Mouse (Mus musculus) midbrain, embryonic 11.5 days (tissue): ENCODE results near the gene Enpp4. TPM values are rescaled to one million over a fixed set of nuclear protein-coding genes. Genes with fewer than 3 reads are reported as not detected.

Source experiments
- ATAC-seq: fragments of 200-750 bp; cut with Nextera tagmentation; 2 replicates; pipeline ENCODE4 v1.8.0; 2017; ENCODE audit warnings: moderate TSS enrichment, moderate library complexity; ENCODE audit not compliant: low FRiP score
- DNase-seq: peaks from one replicate; pipeline ENCODE4 v3.0.0; 2015; ENCODE audit warnings: low spot score; ENCODE audit errors: missing footprints
- H3K27ac ChIP-seq: fragments of 300-500 bp; sonication (generic); 2 replicates; pipeline ENCODE4 v1.5.1; 2014; ENCODE audit warnings: low read depth, low read length
- H3K27me3 ChIP-seq: fragments of 300-500 bp; sonication (generic); 2 replicates; pipeline ENCODE4 v1.6.1; 2014; ENCODE audit warnings: mild to moderate bottlenecking, low read length, moderate library complexity, mixed read lengths; ENCODE audit not compliant: control insufficient read depth, insufficient read depth
- H3K36me3 ChIP-seq: fragments of 300-500 bp; sonication (generic); 2 replicates; pipeline ENCODE4 v1.6.1; 2014; ENCODE audit warnings: mild to moderate bottlenecking, low read length, moderate library complexity, mixed read lengths; ENCODE audit not compliant: control insufficient read depth, insufficient read depth
- H3K4me1 ChIP-seq: fragments of 300-500 bp; sonication (generic); 2 replicates; pipeline ENCODE4 v1.6.1; 2014; ENCODE audit warnings: low read length; ENCODE audit not compliant: control insufficient read depth, insufficient read depth
- H3K4me2 ChIP-seq: fragments of 300-500 bp; sonication (generic); 2 replicates; pipeline ENCODE4 v1.6.1; 2014; ENCODE audit warnings: mild to moderate bottlenecking, moderate library complexity
- H3K4me3 ChIP-seq: fragments of 300-500 bp; sonication (generic); 2 replicates; pipeline ENCODE4 v1.5.1; 2014; ENCODE audit warnings: low read depth, low read length
- H3K9ac ChIP-seq: fragments of 300-500 bp; sonication (generic); 2 replicates; pipeline ENCODE4 v1.6.1; 2014; ENCODE audit warnings: low read length
- H3K9me3 ChIP-seq: fragments of 300-500 bp; sonication (generic); 2 replicates; pipeline ENCODE4 v1.6.1; 2016; ENCODE audit warnings: low read length; ENCODE audit not compliant: control insufficient read depth
- WGBS: fragments of 180-500 bp; shearing (Covaris S2); extraction: QIAGEN DNeasy Blood & Tissue Kit; methylation state at CpG from one replicate; pipeline ENCODE4 v1.1.7; 2014; 5-methylcytosine and 5-hydroxymethylcytosine counted together
- polyA plus RNA-seq: library from polyadenylated mRNA; unstranded; fragments of >200 nt; fragmentation: Nextera tagmentation; extraction: Ambion mirVana; gene quantifications from 2 replicates; pipeline ENCODE4 v1.2.1, GENCODE M21; 2014

Enpp4 gene
- 3.5 and 3.8 TPM in 2 replicates for polyA plus RNA-seq

- Histone ChIP-seq H3K27me3 (peaks cover 5% of the 10 kb centered on the region; the same call in 1 of the 2 replicates), H3K9ac (peak within 1 kb of the TSS; percentile 70), H3K27ac (no peak within 1 kb of the TSS), H3K4me3 (peak within 1 kb of the TSS; percentile 68), H3K4me1 (peaks cover 7% of the 10 kb centered on the region; the same call in 1 of the 2 replicates), H3K4me2 (peak within 1 kb of the TSS; percentile 96), H3K36me3 (no peaks in the 10 kb centered on the region), H3K9me3 (no peaks in the 10 kb centered on the region)
- under 1% methylated on average over 75 of the region's 76 CpGs for WGBS
- DNase-seq, result peak; percentile 97
- ATAC-seq, result peak; percentile 99
Measured at GRCm38 (mm10) chr17:44105287-44106138, at the start of gene Enpp4. Gene Enpp4 (minus strand): TSS chr17:44105809.

- Histone ChIP-seq H3K9me3 (no peaks in the 10 kb centered on the region), H3K36me3 (no peaks in the 10 kb centered on the region), H3K9ac (no peak overlapping the region), H3K27ac (no peak overlapping the region), H3K4me1 (no peaks in the 10 kb centered on the region), H3K4me2 (no peak overlapping the region), H3K27me3 (no peaks in the 10 kb centered on the region), H3K4me3 (no peak overlapping the region)
- ATAC-seq (no peak), DNase-seq (no peak)
- WGBS, result 76% methylated on average over 2 of the region's 2 CpGs
Measured at GRCm38 (mm10) chr17:44155204-44155603, 49.6 kb upstream of the Enpp4 start.

DNA sequence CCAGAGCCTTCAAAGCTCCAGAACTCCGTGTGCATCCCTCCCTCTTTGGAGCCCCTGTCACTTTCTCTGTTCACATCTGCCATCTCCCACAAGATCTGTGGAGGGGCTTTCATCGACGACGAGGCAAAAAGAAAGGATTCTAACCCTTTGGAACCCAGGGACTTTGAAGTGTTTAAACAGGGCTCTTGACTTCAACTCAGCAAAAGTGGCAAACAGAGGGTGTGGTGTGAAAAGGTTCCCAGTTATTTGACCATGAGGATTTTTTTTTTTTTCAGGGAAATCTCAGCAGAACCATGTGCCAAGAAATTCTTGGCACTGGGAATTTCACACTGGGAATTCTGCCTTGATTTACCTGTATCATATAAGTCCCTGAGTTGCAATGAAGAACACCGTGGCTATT lies 48.3 kb upstream of the Enpp4 start:
- H3K4me3 ChIP-seq, result no peak overlapping the region
- no peaks in the 10 kb centered on the region for H3K4me1 ChIP-seq
- DNase-seq (no peak), ATAC-seq (no peak)
- H3K9ac ChIP-seq, result no peak overlapping the region
- no peaks in the 10 kb centered on the region for H3K9me3 ChIP-seq
- no peaks in the 10 kb centered on the region for H3K36me3 ChIP-seq
- 45% methylated on average over 5 of the region's 5 CpGs for WGBS
- H3K27ac ChIP-seq, result no peak overlapping the region
- H3K27me3 ChIP-seq, result no peaks in the 10 kb centered on the region
- H3K4me2 ChIP-seq, result no peak overlapping the region

DNA sequence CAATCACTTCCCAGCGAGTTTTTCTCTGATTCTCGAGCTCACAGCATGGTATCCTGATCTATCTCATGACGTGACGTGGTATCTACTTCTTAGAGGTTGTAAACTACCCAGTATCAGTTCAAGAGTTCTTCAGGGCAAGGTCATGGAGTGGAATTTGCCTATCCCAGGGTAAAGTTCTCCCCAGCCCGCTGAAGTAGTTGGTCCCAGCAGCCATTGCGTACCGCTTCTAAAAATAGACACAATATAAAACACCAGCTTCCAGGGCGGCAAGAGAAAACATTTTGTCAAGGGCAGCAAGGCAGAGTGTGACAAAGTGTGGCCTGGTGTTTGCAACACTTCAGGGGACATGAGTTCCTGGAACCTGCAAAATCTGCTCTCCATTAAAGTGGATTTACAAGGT lies 46.3 kb upstream of the Enpp4 start:
- H3K27ac ChIP-seq, result no peak overlapping the region
- 89% methylated on average over 8 of the region's 8 CpGs for WGBS
- no peak overlapping the region for H3K4me2 ChIP-seq
- DNase-seq (no peak), ATAC-seq (no peak)
- H3K4me3 ChIP-seq, result no peak overlapping the region
- no peaks in the 10 kb centered on the region for H3K36me3 ChIP-seq
- no peaks in the 10 kb centered on the region for H3K27me3 ChIP-seq
- no peaks in the 10 kb centered on the region for H3K9me3 ChIP-seq
- H3K4me1 ChIP-seq, result no peaks in the 10 kb centered on the region
- H3K9ac ChIP-seq, result no peak overlapping the region

GRCm38 (mm10) chr17:44151130-44151529 lies 45.5 kb upstream of the Enpp4 start:
- DNase-seq, result no peak

GRCm38 (mm10) chr17:44148109-44148846 lies 42.7 kb upstream of the Enpp4 start:
- Histone ChIP-seq H3K4me1 (no peaks in the 10 kb centered on the region), H3K27me3 (no peaks in the 10 kb centered on the region), H3K4me2 (no peak overlapping the region), H3K4me3 (no peak overlapping the region), H3K9ac (no peak overlapping the region), H3K36me3 (no peaks in the 10 kb centered on the region), H3K9me3 (no peaks in the 10 kb centered on the region), H3K27ac (no peak overlapping the region)
- 95% methylated on average over 5 of the region's 5 CpGs for WGBS
- ATAC-seq, result no peak
- DNase-seq, result no peak

More at GRCm38 (mm10) chr17:44151130-44151529, 45.5 kb upstream of the Enpp4 start:
- no peak overlapping the region for H3K4me3 ChIP-seq
- H3K27ac ChIP-seq, result no peak overlapping the region
- H3K4me2 ChIP-seq, result no peak overlapping the region
- no peaks in the 10 kb centered on the region for H3K27me3 ChIP-seq
- no peaks in the 10 kb centered on the region for H3K36me3 ChIP-seq
- H3K9ac ChIP-seq, result no peak overlapping the region
- no peaks in the 10 kb centered on the region for H3K4me1 ChIP-seq
- 56% methylated on average over 3 of the region's 3 CpGs for WGBS
- no peak for ATAC-seq
- no peaks in the 10 kb centered on the region for H3K9me3 ChIP-seq

DNA sequence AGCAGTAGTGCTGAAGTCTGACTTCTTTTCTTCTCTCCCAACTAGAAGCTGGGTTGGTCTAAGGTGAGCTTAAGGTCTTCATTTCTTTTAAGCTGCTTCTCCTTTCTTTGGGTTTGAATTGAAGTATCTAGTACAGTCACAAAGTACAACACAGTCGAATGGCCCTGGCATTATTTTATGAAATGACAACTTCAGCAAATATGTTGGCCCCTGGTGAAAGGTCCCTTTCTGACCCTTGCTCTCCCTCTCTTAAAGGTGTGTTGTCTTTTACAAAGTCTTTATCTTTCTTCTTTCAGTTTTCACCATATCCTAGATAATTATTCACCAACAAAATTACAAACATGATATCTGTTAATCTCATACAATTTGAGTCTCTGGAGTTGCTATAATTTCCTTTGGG lies 40.2 kb upstream of the Enpp4 start:
- Histone ChIP-seq H3K27ac (no peak overlapping the region), H3K9ac (no peak overlapping the region), H3K27me3 (no peaks in the 10 kb centered on the region), H3K4me3 (no peak overlapping the region), H3K9me3 (no peaks in the 10 kb centered on the region), H3K4me2 (no peak overlapping the region), H3K36me3 (no peaks in the 10 kb centered on the region), H3K4me1 (no peaks in the 10 kb centered on the region)
- no peak for ATAC-seq
- 63% methylated on average over 1 of the region's 1 CpGs for WGBS
- DNase-seq, result no peak

DNA sequence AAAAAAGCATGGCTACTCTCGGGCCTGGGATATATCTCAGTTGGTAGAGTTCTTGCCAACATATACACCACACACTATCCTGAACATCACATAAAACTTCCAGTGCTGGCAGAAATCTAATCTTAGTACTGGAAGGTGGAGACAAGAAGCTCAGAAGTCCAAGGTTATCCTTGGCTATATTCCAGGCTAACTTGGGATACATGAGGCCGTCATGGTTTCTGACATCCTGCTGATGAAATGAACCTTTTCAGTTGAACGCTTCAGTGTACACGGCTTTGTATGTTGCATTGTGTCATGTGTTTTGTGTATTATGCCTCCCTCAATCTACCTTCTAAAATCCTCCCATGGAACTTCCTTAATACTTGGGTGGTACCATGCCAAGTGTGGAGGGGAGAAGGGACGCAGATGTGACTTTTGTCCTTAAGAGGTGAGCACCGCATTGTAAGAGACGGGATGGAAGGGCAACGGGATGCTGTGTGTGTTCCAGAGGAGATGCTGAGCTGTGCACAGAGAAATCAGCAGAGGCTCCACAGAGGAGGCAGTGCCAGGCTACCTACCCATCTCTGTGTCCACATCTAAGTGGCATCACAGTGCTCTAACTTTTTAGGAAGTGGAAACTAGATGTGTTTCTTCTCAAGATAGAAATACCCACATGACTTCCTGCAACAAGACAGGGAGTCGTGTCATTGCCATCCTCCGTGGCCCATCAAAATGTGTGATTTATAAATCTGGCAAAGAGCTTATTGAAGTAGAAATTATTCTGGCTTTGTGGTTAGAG lies 31.4 kb upstream of the Enpp4 start:
- Histone ChIP-seq H3K9ac (no peak overlapping the region), H3K27me3 (no peaks in the 10 kb centered on the region), H3K4me3 (no peak overlapping the region), H3K9me3 (no peaks in the 10 kb centered on the region), H3K27ac (no peak overlapping the region), H3K4me1 (no peaks in the 10 kb centered on the region), H3K36me3 (no peaks in the 10 kb centered on the region), H3K4me2 (no peak overlapping the region)
- DNase-seq (peak; percentile 61), ATAC-seq (no peak)
- 89% methylated on average over 10 of the region's 10 CpGs for WGBS
